Mouse (Mus musculus) hindbrain, postnatal 0 days (tissue): ENCODE measurements around the gene Ntf3. TPM values are rescaled to one million over a fixed set of nuclear protein-coding genes. Genes with fewer than 3 reads are reported as not detected.

Experiments used
- ATAC-seq: fragments of 200-750 bp; cut with Nextera tagmentation; 2 replicates; pipeline ENCODE4 v1.8.0; 2017; ENCODE audit warnings: mild to moderate bottlenecking, moderate TSS enrichment, moderate library complexity
- DNase-seq: peaks from one replicate; pipeline ENCODE4 v3.0.0-alpha.2; 2015; ENCODE audit warnings: low spot score
- H3K27ac ChIP-seq: fragments of 300-500 bp; sonication (generic); 2 replicates; pipeline ENCODE4 v1.5.1; 2014; ENCODE audit warnings: mild to moderate bottlenecking
- H3K27me3 ChIP-seq: fragments of 300-500 bp; sonication (generic); 2 replicates; pipeline ENCODE4 v1.6.1; 2014; ENCODE audit warnings: low read length, mixed read lengths; ENCODE audit not compliant: insufficient read depth
- H3K36me3 ChIP-seq: fragments of 300-500 bp; sonication (generic); 2 replicates; pipeline ENCODE4 v1.6.1; 2014; ENCODE audit warnings: low read length, mixed read lengths; ENCODE audit not compliant: insufficient read depth
- H3K4me1 ChIP-seq: fragments of 300-500 bp; sonication (generic); 2 replicates; pipeline ENCODE4 v1.6.1; 2014; ENCODE audit warnings: antibody characterized with exemption, low read length, mixed read lengths; ENCODE audit not compliant: insufficient read depth
- H3K4me2 ChIP-seq: fragments of 300-500 bp; sonication (generic); 2 replicates; pipeline ENCODE4 v1.6.1; 2014; ENCODE audit warnings: low read depth, mild to moderate bottlenecking, low read length, moderate library complexity, mixed read lengths
- H3K4me3 ChIP-seq: fragments of 300-500 bp; sonication (generic); 2 replicates; pipeline ENCODE4 v1.5.1; 2014; ENCODE audit warnings: low read length
- H3K9ac ChIP-seq: fragments of 300-500 bp; sonication (generic); replicated peaks from 2 replicates; pipeline ENCODE4 v1.6.1; 2014; ENCODE audit warnings: mild to moderate bottlenecking, low read length, moderate library complexity, mixed read lengths
- H3K9me3 ChIP-seq: fragments of 300-500 bp; sonication (generic); 2 replicates; pipeline ENCODE4 v1.6.1; 2016; ENCODE audit warnings: low read length, mixed read lengths
- CTCF ChIP-seq: IDR thresholded peaks from 2 replicates; pipeline ENCODE4 v1.5.1; 2016; ENCODE audit warnings: antibody characterized with exemption, control low read depth, low read depth
- WGBS: fragments of 180-500 bp; shearing (Covaris S2); extraction: QIAGEN DNeasy Blood & Tissue Kit; methylation state at CpG from one replicate; pipeline ENCODE4 v1.1.7; 2014; 5-methylcytosine and 5-hydroxymethylcytosine counted together
- polyA plus RNA-seq: library from polyadenylated mRNA; unstranded; fragments of >200 nt; fragmentation: Nextera tagmentation; extraction: Ambion mirVana; gene quantifications from 2 replicates; pipeline ENCODE4 v1.2.1, GENCODE M21; 2015
- total RNA-seq: library from RNA; depleted of rRNA; stranded (reverse); fragments of >200 nt; gene quantifications from 2 replicates; pipeline ENCODE4 v1.2.3, GENCODE M21; 2014

The Ntf3 gene
- total and polyA plus RNA-seq, 2 experiments from 2014 or later: 6.7 to 7.9 TPM

GRCm38 (mm10) chr6:126190218-126190871 lies 23.6 kb upstream of the Ntf3 start:
- no peak overlapping the region for H3K4me3 ChIP-seq
- H3K4me2 ChIP-seq: no peak overlapping the region
- DNase-seq (no peak), ATAC-seq (no peak)
- H3K9me3 ChIP-seq: no peaks in the 10 kb centered on the region
- no peaks in the 10 kb centered on the region for H3K36me3 ChIP-seq
- no peaks in the 10 kb centered on the region for H3K4me1 ChIP-seq
- WGBS: 87% methylated on average over 10 of the region's 10 CpGs
- TF ChIP-seq CTCF: no peak
- H3K27ac ChIP-seq: no peak overlapping the region
- H3K9ac ChIP-seq: no peak overlapping the region
- H3K27me3 ChIP-seq: no peaks in the 10 kb centered on the region

GRCm38 (mm10) chr6:126187400-126187799 lies 20.7 kb upstream of the Ntf3 start:
- 48% methylated on average over 8 of the region's 8 CpGs for WGBS
- DNase-seq: no peak
- no peaks in the 10 kb centered on the region for H3K9me3 ChIP-seq
- H3K4me3 ChIP-seq: no peak overlapping the region
- no peak for ATAC-seq
- TF ChIP-seq CTCF: no peak
- no peak overlapping the region for H3K27ac ChIP-seq
- no peaks in the 10 kb centered on the region for H3K4me1 ChIP-seq
- H3K9ac ChIP-seq: no peak overlapping the region
- H3K4me2 ChIP-seq: no peak overlapping the region
- H3K36me3 ChIP-seq: no peaks in the 10 kb centered on the region
- no peaks in the 10 kb centered on the region for H3K27me3 ChIP-seq

- Histone ChIP-seq H3K4me3 (no peak overlapping the region), H3K4me1 (no peaks in the 10 kb centered on the region), H3K9ac (no peak overlapping the region), H3K27me3 (no peaks in the 10 kb centered on the region), H3K36me3 (no peaks in the 10 kb centered on the region), H3K9me3 (no peaks in the 10 kb centered on the region), H3K4me2 (no peak overlapping the region), H3K27ac (no peak overlapping the region)
- DNase-seq (no peak), ATAC-seq (no peak)
- WGBS: 73% methylated on average over 1 of the region's 1 CpGs
- no peak for TF ChIP-seq CTCF
Measured at GRCm38 (mm10) chr6:126186116-126186515, 19.4 kb upstream of the Ntf3 start.

- Histone ChIP-seq H3K27ac (no peak overlapping the region), H3K9ac (no peak overlapping the region), H3K4me3 (no peak overlapping the region), H3K27me3 (no peaks in the 10 kb centered on the region), H3K4me2 (no peak overlapping the region), H3K4me1 (no peaks in the 10 kb centered on the region), H3K9me3 (no peaks in the 10 kb centered on the region), H3K36me3 (no peaks in the 10 kb centered on the region)
- ATAC-seq: no peak
- no peak for DNase-seq
- WGBS: 70% methylated on average over 1 of the region's 1 CpGs
- no peak for TF ChIP-seq CTCF
Measured at GRCm38 (mm10) chr6:126172071-126172470, 5.4 kb upstream of the Ntf3 start.

- Histone ChIP-seq H3K9ac (no peak overlapping the region), H3K27ac (no peak overlapping the region), H3K36me3 (no peaks in the 10 kb centered on the region), H3K9me3 (no peaks in the 10 kb centered on the region), H3K4me3 (no peak overlapping the region), H3K4me1 (no peaks in the 10 kb centered on the region), H3K4me2 (no peak overlapping the region), H3K27me3 (peaks cover 12% of the 10 kb centered on the region)
- TF ChIP-seq CTCF: no peak
- DNase-seq (no peak), ATAC-seq (no peak)
- WGBS: 79% methylated on average over 4 of the region's 4 CpGs
Measured at GRCm38 (mm10) chr6:126170772-126171171, 4.1 kb upstream of the Ntf3 start.

GRCm38 (mm10) chr6:126167731-126168130 lies 1.0 kb upstream of the Ntf3 start:
- Histone ChIP-seq H3K9me3 (no peaks in the 10 kb centered on the region), H3K4me2 (no peak overlapping the region), H3K36me3 (no peaks in the 10 kb centered on the region), H3K4me1 (peaks cover 15% of the 10 kb centered on the region), H3K4me3 (no peak overlapping the region), H3K9ac (no peak overlapping the region), H3K27ac (no peak overlapping the region), H3K27me3 (peaks cover 34% of the 10 kb centered on the region)
- 20% methylated on average over 3 of the region's 3 CpGs for WGBS
- DNase-seq (peak; percentile 81), ATAC-seq (no peak)
- peak; percentile 76 for TF ChIP-seq CTCF

GRCm38 (mm10) chr6:126167208-126167590 lies 489 bp upstream of the Ntf3 start:
- TF ChIP-seq CTCF: no peak
- Histone ChIP-seq H3K36me3 (no peaks in the 10 kb centered on the region), H3K4me1 (peaks cover 18% of the 10 kb centered on the region), H3K4me2 (peak overlapping the region; percentile 64), H3K4me3 (no peak overlapping the region; the same call in 1 of the 2 replicates), H3K9ac (peak overlapping the region; percentile 33; the same call in 1 of the 2 replicates), H3K27me3 (peaks cover 34% of the 10 kb centered on the region), H3K27ac (no peak overlapping the region), H3K9me3 (no peaks in the 10 kb centered on the region)
- ATAC-seq (no peak), DNase-seq (no peak)
- 13% methylated on average over 6 of the region's 6 CpGs for WGBS
